Mouse (Mus musculus) CH12.LX (cell line): ENCODE results near the gene Fam209. TPM values are rescaled to one million over a fixed set of nuclear protein-coding genes. Genes with fewer than 3 reads are reported as not detected.

ENCODE experiments used
- DNase-seq: peaks from one replicate; pipeline ENCODE4 v3.0.0-alpha.2; 2013; ENCODE audit errors: extremely low read depth
- H3K27ac ChIP-seq: 2 replicates; pipeline ENCODE4 v1.5.1; 2012; ENCODE audit warnings: low read depth, mild to moderate bottlenecking, control low read depth, moderate library complexity; ENCODE audit not compliant: insufficient read depth
- H3K27me3 ChIP-seq: replicated peaks from 2 replicates; pipeline ENCODE3; 2012; ENCODE audit warnings: inconsistent platforms
- H3K36me3 ChIP-seq, 2 experiments: replicated peaks in 1 of 2; 2 replicates each; pipeline versions ENCODE3 to v1.6.1; 2012; ENCODE audit warnings: inconsistent platforms in 1 of 2, low read length in 1 of 2, mild to moderate bottlenecking in 1 of 2, mixed read lengths in 1 of 2, moderate library complexity in 1 of 2; ENCODE audit not compliant: control insufficient read depth in 1 of 2, insufficient read depth in 1 of 2
- H3K4me1 ChIP-seq, 2 experiments: 2 replicates each; pipeline ENCODE4 v1.6.1; 2012; ENCODE audit warnings: inconsistent platforms in 1 of 2, moderate library complexity in 1 of 2; ENCODE audit not compliant: insufficient read depth in 2 of 2, control insufficient read depth in 1 of 2
- H3K4me2 ChIP-seq: 2 replicates; pipeline ENCODE4 v1.6.1; 2012; ENCODE audit warnings: low read depth, mild to moderate bottlenecking, control low read depth; ENCODE audit not compliant: poor library complexity, insufficient read depth, severe bottlenecking
- H3K4me3 ChIP-seq, 3 experiments: fragments of 150-350 bp in 1 of 3; sonication (generic) in 1 of 3; replicated peaks in 1 of 3; 2 replicates each; pipeline versions ENCODE3 to v1.5.1; 2011 to 2012; ENCODE audit warnings: low read depth in 2 of 3, low read length in 2 of 3, mild to moderate bottlenecking in 2 of 3, moderate library complexity in 2 of 3, control low read depth in 1 of 3, improper control_type of control experiment in 1 of 3, inconsistent platforms in 1 of 3, mixed read lengths in 1 of 3; ENCODE audit not compliant: poor library complexity in 1 of 3
- H3K79me2 ChIP-seq: replicated peaks from 2 replicates; pipeline ENCODE4 v1.6.1; 2012; ENCODE audit warnings: mild to moderate bottlenecking, moderate library complexity; ENCODE audit not compliant: control insufficient read depth, poor library complexity, insufficient read depth, severe bottlenecking; ENCODE audit errors: extremely low read depth
- H3K9ac ChIP-seq: 2 replicates; pipeline ENCODE4 v1.6.1; 2012; ENCODE audit warnings: low read depth, mild to moderate bottlenecking, control low read depth, moderate library complexity; ENCODE audit not compliant: insufficient read depth
- H3K9me3 ChIP-seq: replicated peaks from 2 replicates; pipeline ENCODE3; 2012; ENCODE audit warnings: low read length, inconsistent platforms, mixed read lengths
- CHD1 ChIP-seq: IDR thresholded peaks from 2 replicates; pipeline ENCODE4 v1.6.1; 2012; ENCODE audit warnings: low read depth, low read length, improper control_type of control experiment, inconsistent platforms
- CHD2 ChIP-seq: IDR thresholded peaks from 2 replicates; pipeline ENCODE4 v1.6.1; 2011; ENCODE audit warnings: low read length, improper control_type of control experiment
- CTCF ChIP-seq, 2 experiments: IDR thresholded peaks in 1 of 2; conservative IDR thresholded peaks in 1 of 2; 2 replicates each; pipeline ENCODE4 v1.5.1; 2011 to 2012; ENCODE audit warnings: low read depth in 2 of 2, low read length in 2 of 2, improper control_type of control experiment in 1 of 2, inconsistent platforms in 1 of 2, mild to moderate bottlenecking in 1 of 2, moderate library complexity in 1 of 2
- EP300 ChIP-seq: IDR thresholded peaks from 2 replicates; pipeline ENCODE4 v1.6.1; 2011; ENCODE audit warnings: low read length, improper control_type of control experiment
- ETS1 ChIP-seq: conservative IDR thresholded peaks from 2 replicates; pipeline ENCODE4 v1.6.1; 2012; ENCODE audit warnings: low read depth, mild to moderate bottlenecking, inconsistent platforms, low read length, improper control_type of control experiment, moderate library complexity
- GABPA ChIP-seq: IDR thresholded peaks from 2 replicates; pipeline ENCODE4 v1.6.1; 2012; ENCODE audit warnings: low read depth, low read length, improper control_type of control experiment, inconsistent platforms; ENCODE audit not compliant: insufficient replicate concordance
- HCFC1 ChIP-seq: IDR thresholded peaks from 2 replicates; pipeline ENCODE4 v1.6.1; 2012; ENCODE audit warnings: low read depth, mild to moderate bottlenecking, inconsistent platforms, low read length, improper control_type of control experiment
- IRF4 ChIP-seq: IDR thresholded peaks from 2 replicates; pipeline ENCODE4 v1.6.1; 2014; ENCODE audit warnings: low read depth, mild to moderate bottlenecking, inconsistent platforms, low read length, improper control_type of control experiment
- JUN ChIP-seq: IDR thresholded peaks from 2 replicates; pipeline ENCODE4 v1.6.1; 2011; ENCODE audit warnings: low read depth, mild to moderate bottlenecking, low read length, improper control_type of control experiment, moderate library complexity; ENCODE audit not compliant: insufficient read depth
- KAT2A ChIP-seq: IDR thresholded peaks from 2 replicates; pipeline ENCODE4 v1.6.1; 2012; ENCODE audit warnings: low read length, improper control_type of control experiment, inconsistent platforms; ENCODE audit not compliant: insufficient replicate concordance
- MAFK ChIP-seq: IDR thresholded peaks from 2 replicates; pipeline ENCODE4 v1.6.1; 2011; ENCODE audit warnings: low read length, improper control_type of control experiment; ENCODE audit not compliant: insufficient replicate concordance
- MAZ ChIP-seq: IDR thresholded peaks from 2 replicates; pipeline ENCODE4 v1.6.1; 2012; ENCODE audit warnings: low read depth, mild to moderate bottlenecking, inconsistent platforms, low read length, improper control_type of control experiment, moderate library complexity
- MEF2A ChIP-seq: IDR thresholded peaks from 2 replicates; pipeline ENCODE4 v1.6.1; 2014; ENCODE audit warnings: low read depth, mild to moderate bottlenecking, inconsistent platforms, low read length, improper control_type of control experiment, borderline replicate concordance
- MXI1 ChIP-seq: IDR thresholded peaks from 2 replicates; pipeline ENCODE4 v1.6.1; 2011; ENCODE audit warnings: mild to moderate bottlenecking, low read depth, low read length, improper control_type of control experiment
- NRF1 ChIP-seq: IDR thresholded peaks from 2 replicates; pipeline ENCODE4 v1.6.1; 2014; ENCODE audit warnings: low read depth, mild to moderate bottlenecking, inconsistent platforms, low read length, improper control_type of control experiment, moderate library complexity
- PAX5 ChIP-seq: IDR thresholded peaks from 2 replicates; pipeline ENCODE4 v1.6.1; 2012; ENCODE audit warnings: low read length, inconsistent platforms, mixed read lengths
- POLR2A ChIP-seq: IDR thresholded peaks from 2 replicates; pipeline ENCODE4 v1.6.1; 2011; ENCODE audit warnings: low read depth, mild to moderate bottlenecking, improper control_type of control experiment, low read length
- POLR2AphosphoS2 ChIP-seq: IDR thresholded peaks from 2 replicates; pipeline ENCODE4 v1.6.1; 2011; ENCODE audit warnings: low read depth, low read length, improper control_type of control experiment
- RAD21 ChIP-seq: IDR thresholded peaks from 2 replicates; pipeline ENCODE4 v1.6.1; 2011; ENCODE audit warnings: low read depth, mild to moderate bottlenecking, low read length, improper control_type of control experiment, moderate library complexity
- RCOR1 ChIP-seq: conservative IDR thresholded peaks from 2 replicates; pipeline ENCODE4 v1.6.1; 2012; ENCODE audit warnings: low read depth, mild to moderate bottlenecking, inconsistent platforms, low read length, improper control_type of control experiment
- SIN3A ChIP-seq: IDR thresholded peaks from 2 replicates; pipeline ENCODE4 v1.6.1; 2012; ENCODE audit warnings: low read length, improper control_type of control experiment, inconsistent platforms
- TBP ChIP-seq: conservative IDR thresholded peaks from 2 replicates; pipeline ENCODE4 v1.6.1; 2011; ENCODE audit warnings: low read depth, low read length, improper control_type of control experiment
- UBTF ChIP-seq: IDR thresholded peaks from 2 replicates; pipeline ENCODE4 v1.6.1; 2012; ENCODE audit warnings: low read depth, mild to moderate bottlenecking, inconsistent platforms, low read length, improper control_type of control experiment, moderate library complexity
- USF1 ChIP-seq: IDR thresholded peaks from 2 replicates; pipeline ENCODE4 v1.6.1; 2014; ENCODE audit warnings: low read depth, mild to moderate bottlenecking, inconsistent platforms, low read length, improper control_type of control experiment
- ZC3H11A ChIP-seq: IDR thresholded peaks from 2 replicates; pipeline ENCODE4 v1.6.1; 2012; ENCODE audit warnings: low read depth, mild to moderate bottlenecking, inconsistent platforms, low read length, improper control_type of control experiment
- ZKSCAN1 ChIP-seq: IDR thresholded peaks from 2 replicates; pipeline ENCODE4 v1.6.1; 2012; ENCODE audit warnings: low read depth, inconsistent platforms, low read length, improper control_type of control experiment, borderline replicate concordance
- ZMIZ1 ChIP-seq: IDR thresholded peaks from 2 replicates; pipeline ENCODE4 v1.6.1; 2012; ENCODE audit warnings: low read depth, mild to moderate bottlenecking, inconsistent platforms, low read length, improper control_type of control experiment
- ZNF384 ChIP-seq: IDR thresholded peaks from 2 replicates; pipeline ENCODE4 v1.6.1; 2012; ENCODE audit warnings: low read depth, low read length, improper control_type of control experiment, inconsistent platforms
- dilution Hi-C: fragments of 300-500 bp; cut with MboI; formaldehyde crosslinking; loops from 2 replicates; pipeline ENCODE4 v1.14.3; 2020; ENCODE audit warnings: low sequenced_read_pairs; ENCODE audit not compliant: extremely low pct_unique_long_range_greater_than_20kb, extremely low pct_ligation_motif_present
- in situ Hi-C: fragments of 300-500 bp; cut with MboI; formaldehyde crosslinking; loops from 3 replicates; pipeline ENCODE4 v1.14.3; 2019; ENCODE audit warnings: low sequenced_read_pairs, low pct_ligation_motif_present, low pct_unique_long_range_greater_than_20kb, mixed read lengths
- polyA plus RNA-seq: library from polyadenylated mRNA; unstranded; fragments of >175 nt; gene quantifications from 2 replicates; pipeline ENCODE4 v1.2.1, GENCODE M21; 2012; ENCODE audit warnings: low read depth; ENCODE audit not compliant: insufficient read length
- total RNA-seq, 2 experiments: library from RNA; depleted of rRNA; stranded (reverse); fragments of 300-350 nt in 1 of 2; fragments of >200 nt in 1 of 2; gene quantifications; 2 replicates each; pipeline ENCODE4 v1.2.3; 2012 to 2014

Fam209 gene
- total and polyA plus RNA-seq, 3 experiments, result 0.25 to 1.2 TPM; not detected in 1

GRCm38 (mm10) chr2:172498823-172499222 is 26.5 kb downstream of the Fam209 start:
- Histone ChIP-seq H3K27me3 (peaks cover 25% of the 10 kb centered on the region), H3K4me1 (peaks cover 0 to 3% of the 10 kb centered on the region in 2 experiments; a peak in 1 of 4 replicates), H3K9me3 (no peaks in the 10 kb centered on the region), H3K4me3 (no peak overlapping the region), H3K4me2 (no peak overlapping the region), H3K36me3 (no peaks in the 10 kb centered on the region), H3K9ac (no peak overlapping the region), H3K27ac (no peak overlapping the region), H3K79me2 (no peaks in the 10 kb centered on the region)
- dilution Hi-C loops (no loop called here), in situ Hi-C loops (loop anchor here (25.0 kb wide), 1 partner anchor 588 kb away; no protein-coding TSS in a partner anchor)
- no peak for DNase-seq
- TF ChIP-seq IRF4 (no peak), KAT2A (no peak), POLR2AphosphoS2 (no peak), UBTF (no peak), ZMIZ1 (no peak), ETS1 (no peak), RAD21 (no peak), USF1 (no peak), ZC3H11A (no peak), PAX5 (no peak), JUN (no peak), EP300 (no peak), CTCF (conservative IDR thresholded peaks at IDR 0.05 in 1 of 2, IDR thresholded peaks at IDR 0.05 in 1 of 2; ENCODE audit: low read depth in 2 of 2, low read length in 2 of 2) (no peak), POLR2A (no peak), TBP (no peak), CHD2 (no peak)

- Histone ChIP-seq H3K4me1 (peaks cover 8% of the 10 kb centered on the region in 2 experiments), H3K79me2 (no peaks in the 10 kb centered on the region), H3K9ac (no peak overlapping the region), H3K4me3 (no peak overlapping the region), H3K9me3 (no peaks in the 10 kb centered on the region), H3K27ac (no peak overlapping the region), H3K27me3 (peaks cover 18% of the 10 kb centered on the region), H3K36me3 (no peaks in the 10 kb centered on the region), H3K4me2 (no peak overlapping the region)
- dilution Hi-C loops (no loop called here), in situ Hi-C loops (no loop called here)
- TF ChIP-seq ZKSCAN1, result no peak
- TF ChIP-seq MAZ, result no peak
- TF ChIP-seq GABPA, result no peak
- no peak for TF ChIP-seq MEF2A
- no peak for TF ChIP-seq HCFC1
- TF ChIP-seq NRF1, result no peak
- TF ChIP-seq SIN3A, result no peak
- TF ChIP-seq IRF4, result no peak
- TF ChIP-seq RCOR1, result no peak
- no peak for TF ChIP-seq ZNF384
- TF ChIP-seq RAD21, result no peak
- TF ChIP-seq USF1, result no peak
- no peak for TF ChIP-seq ETS1
- no peak for TF ChIP-seq MAFK
- no peak for TF ChIP-seq CTCF (conservative IDR thresholded peaks at IDR 0.05 in 1 of 2, IDR thresholded peaks at IDR 0.05 in 1 of 2; ENCODE audit: low read depth in 2 of 2, low read length in 2 of 2)
- no peak for TF ChIP-seq CHD1
- no peak for TF ChIP-seq MXI1
- TF ChIP-seq JUN, result no peak
- TF ChIP-seq UBTF, result no peak
- DNase-seq, result no peak
These were observed 28.5 kb downstream of the Fam209 start for GRCm38 (mm10) chr2:172500752-172501316.
